In the genomic region with DNA sequence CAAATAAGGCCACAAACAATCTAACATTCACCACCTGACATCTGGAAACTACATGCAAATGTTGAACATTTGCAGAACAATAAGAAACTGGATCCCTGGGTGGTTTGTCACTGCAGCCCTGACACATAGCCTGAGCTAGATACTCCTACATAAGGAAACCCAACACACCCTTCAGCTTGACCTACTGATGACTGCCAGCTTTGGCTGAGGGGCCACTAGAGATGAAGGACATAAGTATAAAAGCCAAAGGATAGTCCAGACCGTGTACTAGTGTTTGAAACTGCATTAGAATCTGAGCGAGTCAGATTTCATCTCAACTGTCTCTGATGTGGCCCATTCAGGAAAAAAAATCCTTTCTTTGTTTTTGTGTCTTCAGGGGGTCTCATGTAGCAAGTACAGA, we compare ENCODE assay signal across 23 mouse cellular contexts.
DNase-seq lines count a peak whose midpoint lies in the region; ATAC-seq and TF ChIP-seq lines count a peak whose summit lies in the region.
"Had no signal": no experiment of that assay in that cellular context is flagged by ENCODE, and none has a peak within 500 bp of the region (broad histone marks: within the 10 kb centered on the region; RNA-seq: fewer than 3 reads in every experiment).

No protein-coding gene starts in this region.

- H3K4me1 ChIP-seq in embryonic facial prominence, embryonic 15.5 days, result peaks cover 11% of the 10 kb centered on the region
- peaks cover 6% of the 10 kb centered on the region; the same call in 1 of the 2 replicates for H3K4me1 ChIP-seq in embryonic facial prominence, embryonic 10.5 days
- no peaks in the 10 kb centered on the region for H3K4me1 ChIP-seq in kidney, postnatal 0 days (replicated peaks; ENCODE audit: insufficient read depth, low read length)
- H3K4me1 ChIP-seq: hindbrain, embryonic 12.5 days; intestine, embryonic 15.5 days; liver, embryonic 13.5 days; neural tube, embryonic 15.5 days; stomach, embryonic 15.5 days had no signal

- H3K4me2 ChIP-seq in embryonic facial prominence, embryonic 15.5 days (replicated peaks), result no peak overlapping the region
- H3K4me2 ChIP-seq in kidney, postnatal 0 days (ENCODE audit: low read length), result no peak overlapping the region
- H3K4me2 ChIP-seq: heart, embryonic 15.5 days; hindbrain, embryonic 12.5 days; intestine, embryonic 15.5 days; limb, embryonic 15.5 days; liver, embryonic 13.5 days; neural tube, embryonic 15.5 days; stomach, embryonic 15.5 days had no signal

- H3K9ac ChIP-seq in embryonic facial prominence, embryonic 15.5 days, result no peak overlapping the region
- no peak overlapping the region for H3K9ac ChIP-seq in kidney, postnatal 0 days (ENCODE audit: low read depth, low read length)
- H3K9ac ChIP-seq: heart, embryonic 15.5 days; hindbrain, embryonic 12.5 days; intestine, embryonic 15.5 days; limb, embryonic 15.5 days; liver, embryonic 13.5 days; neural tube, embryonic 15.5 days; stomach, embryonic 15.5 days had no signal

- H3K36me3 ChIP-seq in embryonic facial prominence, embryonic 15.5 days, result no peaks in the 10 kb centered on the region
- no peaks in the 10 kb centered on the region for H3K36me3 ChIP-seq in embryonic facial prominence, embryonic 10.5 days (replicated peaks)
- H3K36me3 ChIP-seq in kidney, postnatal 0 days (ENCODE audit: insufficient read depth, low read length), result no peaks in the 10 kb centered on the region
- H3K36me3 ChIP-seq: G1E; heart, embryonic 10.5 days; heart, embryonic 15.5 days; hindbrain, embryonic 12.5 days; intestine, embryonic 15.5 days; limb, embryonic 15.5 days; liver, embryonic 13.5 days; neural tube, embryonic 15.5 days; stomach, embryonic 15.5 days had no signal

- no peak for TF ChIP-seq CTCF in kidney, postnatal 0 days (IDR thresholded peaks at IDR 0.05; ENCODE audit: low read depth)

- no peaks in the 10 kb centered on the region for H3K27me3 ChIP-seq in embryonic facial prominence, embryonic 15.5 days
- H3K27me3 ChIP-seq in embryonic facial prominence, embryonic 10.5 days (replicated peaks; ENCODE audit: low read depth, poor library complexity, severe bottlenecking), result no peaks in the 10 kb centered on the region
- no peaks in the 10 kb centered on the region for H3K27me3 ChIP-seq in kidney, postnatal 0 days (ENCODE audit: insufficient read depth, low read length)
- H3K27me3 ChIP-seq: CH12.LX; heart, embryonic 15.5 days; hindbrain, embryonic 12.5 days; intestine, embryonic 15.5 days; limb, embryonic 15.5 days; liver, embryonic 13.5 days; neural tube, embryonic 15.5 days; stomach, embryonic 15.5 days had no signal

- no peak overlapping the region for H3K4me3 ChIP-seq in embryonic facial prominence, embryonic 15.5 days (replicated peaks)
- H3K4me3 ChIP-seq in embryonic facial prominence, embryonic 10.5 days, result no peak overlapping the region
- H3K4me3 ChIP-seq in kidney, postnatal 0 days (replicated peaks; ENCODE audit: low read depth, low read length), result no peak overlapping the region
- H3K4me3 ChIP-seq: heart, embryonic 10.5 days; heart, embryonic 15.5 days; hindbrain, embryonic 12.5 days; intestine, embryonic 15.5 days; limb, embryonic 15.5 days; liver, embryonic 13.5 days; neural tube, embryonic 15.5 days; stomach, embryonic 15.5 days had no signal

- DNase-seq in cerebellum, adult 9-10 months, result no peak
- DNase-seq in embryonic facial prominence, embryonic 10.5 days (ENCODE audit: low spot score), result no peak
- peak; percentile 48 for DNase-seq in kidney, postnatal 0 days (ENCODE audit: low spot score)
- DNase-seq in kidney, postnatal 25 days, result no peak
- DNase-seq in fat pad, adult 2 months (ENCODE audit: extremely low read depth, low read depth, low spot score), result peak; percentile 8
- DNase-seq in right cerebral cortex, postnatal 25 days, result no peak
- DNase-seq: adrenal gland, postnatal 14 days; kidney, adult 2 months; liver, embryonic 13.5 days; lung, adult 2 months; right cerebral cortex, postnatal 14 days had no signal

- H3K27ac ChIP-seq in embryonic facial prominence, embryonic 15.5 days (replicated peaks), result 0 out of 2 replicates have a peak overlapping the region, but pooled peaks have one; percentile 17
- no peak overlapping the region for H3K27ac ChIP-seq in embryonic facial prominence, embryonic 10.5 days (replicated peaks)
- no peak overlapping the region for H3K27ac ChIP-seq in kidney, postnatal 0 days
- H3K27ac ChIP-seq: heart, embryonic 10.5 days; heart, embryonic 15.5 days; hindbrain, embryonic 12.5 days; hindbrain, postnatal 0 days; intestine, embryonic 15.5 days; limb, embryonic 15.5 days; liver, embryonic 13.5 days; neural tube, embryonic 15.5 days; stomach, embryonic 15.5 days had no signal

- 57% methylated on average over 2 of the region's 2 CpGs for WGBS in embryonic facial prominence, embryonic 15.5 days
- WGBS in embryonic facial prominence, embryonic 10.5 days, result 74% methylated on average over 2 of the region's 2 CpGs
- 60% methylated on average over 2 of the region's 2 CpGs for WGBS in kidney, postnatal 0 days

- 0 out of 2 replicates have a peak, but pooled peaks have one; percentile 13 for ATAC-seq in cerebellum, adult (ENCODE audit: insufficient number of reproducible peaks, low FRiP score, low TSS enrichment)
- no peak for ATAC-seq in embryonic facial prominence, embryonic 15.5 days (ENCODE audit: insufficient number of reproducible peaks, low FRiP score, low TSS enrichment, low read depth)
- no peak for ATAC-seq in kidney, postnatal 0 days (replicated peaks; ENCODE audit: low FRiP score, low read depth)
- ATAC-seq: intestine, embryonic 15.5 days had no signal

- no peaks in the 10 kb centered on the region for H3K9me3 ChIP-seq in embryonic facial prominence, embryonic 15.5 days (replicated peaks)
- H3K9me3 ChIP-seq in embryonic facial prominence, embryonic 10.5 days, result no peaks in the 10 kb centered on the region
- H3K9me3 ChIP-seq in kidney, postnatal 0 days (replicated peaks; ENCODE audit: low read length), result no peaks in the 10 kb centered on the region
- H3K9me3 ChIP-seq: heart, embryonic 10.5 days; heart, embryonic 15.5 days; hindbrain, embryonic 12.5 days; intestine, embryonic 15.5 days; limb, embryonic 15.5 days; liver, embryonic 13.5 days; neural tube, embryonic 15.5 days; stomach, embryonic 15.5 days had no signal

Comparison
In these comparisons a context has a peak if more than half of its experiments do, and no peak if none do; other contexts are left out.
1. DNase-seq: peak in kidney, postnatal 0 days (single experiment) and fat pad, adult 2 months (single experiment); none in cerebellum, adult 9-10 months (single experiment), embryonic facial prominence, embryonic 10.5 days (single experiment), kidney, postnatal 25 days (0 of 2) and right cerebral cortex, postnatal 25 days (single experiment).